Mouse (Mus musculus): Measurements from ENCODE around the gene Ankzf1.
A peak's percentile ranks its signal among the peaks of the same experiment; 100 is the strongest.

The Ankzf1 gene

DNA sequence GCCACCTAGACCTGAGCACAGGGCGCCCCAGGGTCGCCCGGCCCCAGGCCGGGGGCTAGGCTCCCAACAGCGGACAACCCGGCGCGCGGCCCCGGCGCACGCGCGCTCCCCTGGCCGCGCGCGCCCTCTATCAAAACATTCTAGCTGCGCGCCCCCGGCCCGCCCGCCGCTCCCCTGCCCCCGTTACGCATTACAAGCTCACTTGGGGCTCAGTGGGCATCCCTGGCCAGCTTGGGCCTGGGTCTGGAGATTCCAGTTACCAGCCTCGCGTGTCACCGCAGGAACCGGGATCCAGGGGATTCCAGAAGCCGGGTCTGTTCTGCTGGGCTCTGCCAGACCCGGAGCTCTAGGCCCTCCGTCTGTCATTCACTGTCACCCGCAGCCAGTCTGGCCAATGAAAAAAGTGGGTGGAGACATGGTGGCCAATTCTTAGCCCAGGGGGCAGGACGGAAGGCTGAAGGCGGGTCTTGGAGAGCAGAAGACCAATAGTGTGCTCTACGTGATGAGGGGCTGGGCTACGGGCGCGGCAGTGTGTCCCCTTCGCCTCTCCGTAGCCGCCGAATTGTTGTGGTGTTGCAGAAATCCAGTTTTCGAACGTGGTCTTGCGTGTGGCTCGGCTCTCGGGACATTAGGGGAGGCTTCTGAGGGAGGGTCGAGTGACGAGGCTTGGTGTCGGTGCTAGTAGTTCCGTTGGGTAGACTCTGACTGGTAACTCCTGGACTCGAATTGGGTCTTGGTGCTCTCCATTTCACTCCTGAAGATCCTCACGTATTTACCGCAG, at the start of gene Ankzf1, which contains the start of gene Atg9a:
TSS of gene Ankzf1 (plus strand) at position 530 of the 781 bp plus-strand sequence.
TSS of gene Atg9a (minus strand) at position 575 of the 781 bp plus-strand sequence.
- DNase-seq, result peak; percentile 98

- peak; percentile 94 for DNase-seq
These were observed 49.4 kb upstream of the Ankzf1 start, which contains the start of the genes Cnppd1 and Retreg2 for GRCm38 (mm10) chr1:75142301-75143261. TSS of gene Cnppd1 (minus strand) at chr1:75142711. TSS of gene Retreg2 (plus strand) at chr1:75142778.

GRCm38 (mm10) chr1:75145589-75145988, 46.4 kb upstream of the Ankzf1 start:
- DNase-seq, result no peak

- DNase-seq, result no peak
These were observed 44.4 kb upstream of the Ankzf1 start for GRCm38 (mm10) chr1:75147411-75148135.

- no peak for DNase-seq
These were observed 43.2 kb upstream of the Ankzf1 start for GRCm38 (mm10) chr1:75148727-75149126.

DNA sequence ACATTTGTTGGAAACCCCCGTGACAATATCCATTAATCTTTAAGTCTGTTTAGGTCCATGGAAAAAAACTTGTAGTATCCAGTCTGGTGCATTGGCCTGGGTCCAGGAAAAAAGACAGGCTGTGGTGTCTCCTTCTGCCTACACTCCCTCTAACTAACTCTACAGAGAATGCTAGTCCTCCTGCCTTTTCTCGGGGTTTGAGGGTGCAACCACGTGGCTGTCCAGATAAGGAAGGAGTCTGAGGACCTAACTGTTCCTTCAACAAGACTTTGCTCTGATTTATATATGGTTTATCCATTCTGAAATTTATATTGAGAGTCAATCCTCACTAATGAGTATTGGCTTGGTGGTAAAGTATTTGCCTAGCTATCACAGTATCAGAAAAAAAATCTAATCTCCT, 36.1 kb upstream of the Ankzf1 start:
- no peak for DNase-seq

DNA sequence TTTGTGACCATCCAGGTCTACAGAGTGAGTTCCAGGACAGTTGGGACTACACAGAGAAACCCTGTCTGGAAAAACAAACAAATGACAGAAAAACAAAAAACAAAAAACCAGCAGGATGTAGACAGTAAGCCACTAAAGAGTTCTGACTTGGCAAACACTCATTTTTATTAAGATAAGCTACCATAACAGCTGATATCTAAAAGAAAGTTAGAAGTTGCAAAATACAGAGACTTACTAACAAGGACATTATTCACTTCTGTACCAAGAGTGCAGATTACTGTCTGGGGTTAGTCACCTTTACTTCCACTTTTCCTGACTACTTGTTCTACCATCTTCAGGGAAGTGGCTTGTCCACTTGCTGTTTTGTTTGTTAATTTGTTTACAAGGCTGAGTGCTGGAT, 33.0 kb upstream of the Ankzf1 start:
- DNase-seq, result no peak

DNA sequence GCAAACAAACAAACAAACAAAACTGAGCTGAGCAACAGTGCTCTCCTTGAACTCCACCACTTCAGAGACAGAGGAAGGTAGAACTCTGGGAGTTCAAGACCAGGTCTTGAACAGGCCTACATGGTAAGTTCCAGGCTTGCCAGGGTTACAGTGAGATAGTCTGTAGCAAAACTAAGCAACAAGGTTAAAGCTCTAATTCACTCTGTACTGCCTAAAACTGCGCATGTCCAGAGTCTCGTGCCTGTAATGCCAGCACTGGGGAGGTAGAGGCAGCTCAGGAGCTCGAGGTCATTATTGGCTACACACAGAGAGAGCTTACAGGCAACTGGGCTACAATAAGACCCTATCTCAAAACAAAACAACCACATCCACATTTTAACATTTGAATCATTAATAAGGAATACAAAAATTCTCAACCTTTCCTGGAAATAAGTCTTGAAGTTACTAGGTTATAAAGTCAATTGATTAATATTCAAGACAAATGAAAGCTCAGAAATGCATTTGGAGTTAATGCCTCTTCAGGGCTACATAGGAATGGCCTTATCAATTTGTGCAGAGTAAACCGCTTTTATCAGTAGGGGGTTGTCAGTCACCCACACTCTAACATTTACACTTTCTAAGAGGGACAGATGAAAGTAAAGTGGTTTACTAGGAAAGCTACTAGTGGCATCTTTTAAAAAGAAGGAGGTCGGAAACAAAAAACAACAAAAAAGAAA, 32.3 kb upstream of the Ankzf1 start:
- no peak for DNase-seq

GRCm38 (mm10) chr1:75160256-75160617, 31.7 kb upstream of the Ankzf1 start:
- DNase-seq, result no peak

DNA sequence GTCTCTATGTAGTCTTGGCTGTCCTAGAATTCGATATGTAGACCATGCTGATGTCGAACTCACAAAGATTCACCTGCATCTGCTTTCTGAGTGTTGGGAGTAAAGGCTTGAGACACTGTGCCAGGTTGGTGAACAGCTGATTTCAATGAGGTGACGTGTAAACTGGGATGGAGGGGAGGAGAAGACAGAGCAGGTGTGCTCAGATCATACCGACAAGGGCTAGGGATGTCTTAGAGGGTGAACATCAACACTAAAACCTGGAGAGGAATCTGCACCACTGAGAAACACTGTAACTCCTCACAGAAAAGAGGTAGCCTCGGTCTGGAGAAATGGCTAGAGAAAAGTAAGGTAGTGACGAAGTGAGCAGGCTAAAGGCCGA, 23.9 kb upstream of the Ankzf1 start:
- no peak for DNase-seq

DNA sequence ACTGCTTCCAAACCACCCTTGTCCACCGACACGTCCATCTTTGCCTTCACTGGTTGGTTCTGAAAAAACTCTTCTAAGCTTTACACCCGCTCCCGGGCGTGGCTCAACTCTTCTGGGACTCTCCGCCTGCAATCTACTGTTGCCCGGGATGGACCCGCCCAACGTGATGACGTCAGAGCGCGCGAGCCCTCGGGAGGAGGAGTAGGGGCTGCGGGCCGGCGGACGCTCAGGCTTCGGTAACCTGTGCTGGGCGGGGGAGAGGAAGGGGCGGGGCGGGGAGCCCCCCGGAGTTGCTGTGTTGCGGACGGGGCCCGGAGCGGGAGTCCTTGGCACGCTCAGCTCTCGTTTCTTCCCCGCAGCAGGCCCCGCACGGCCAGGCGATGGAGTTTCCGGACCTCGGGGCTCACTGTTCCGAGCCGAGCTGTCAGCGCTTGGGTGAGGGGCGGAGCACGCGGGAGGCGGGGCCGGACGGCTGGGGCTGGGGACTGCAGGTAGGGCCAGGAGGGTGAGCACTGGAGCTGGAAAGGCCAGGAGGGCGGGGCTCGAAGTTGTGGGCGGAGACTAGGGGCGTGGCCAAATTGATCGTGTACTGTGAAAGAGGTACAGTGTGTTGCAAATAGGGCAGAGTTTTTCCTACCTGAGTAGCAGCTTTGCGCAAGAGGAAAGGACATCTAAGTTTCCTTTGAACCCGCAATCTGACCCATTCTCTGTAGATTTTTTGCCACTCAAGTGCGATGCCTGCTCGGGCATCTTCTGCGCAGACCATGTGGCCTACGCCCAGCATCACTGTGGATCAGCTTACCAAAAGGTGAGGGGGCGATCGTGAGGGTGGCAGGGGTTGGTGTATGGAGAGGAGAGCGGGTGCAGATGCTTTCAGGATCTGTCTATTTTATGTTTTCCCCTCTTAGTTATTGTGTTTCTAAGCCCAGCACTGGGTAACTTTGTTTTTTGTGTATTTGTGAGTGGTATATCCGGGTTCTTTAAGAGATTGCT, 23.2 kb upstream of the Ankzf1 start, which contains the start of gene Zfand2b:
TSS of gene Zfand2b (plus strand) at position 175 of the 993 bp plus-strand sequence.
- peak; percentile 97 for DNase-seq

- peak; percentile 25 for DNase-seq
These were observed 12.4 kb upstream of the Ankzf1 start for GRCm38 (mm10) chr1:75179334-75180104.

GRCm38 (mm10) chr1:75180105-75180590, 11.8 kb upstream of the Ankzf1 start, which contains the start of gene Abcb6:
TSS of gene Abcb6 (minus strand) at chr1:75180392.
- DNase-seq, result peak; percentile 95

GRCm38 (mm10) chr1:75180741-75181140, 11.2 kb upstream of the Ankzf1 start:
- no peak for DNase-seq

DNA sequence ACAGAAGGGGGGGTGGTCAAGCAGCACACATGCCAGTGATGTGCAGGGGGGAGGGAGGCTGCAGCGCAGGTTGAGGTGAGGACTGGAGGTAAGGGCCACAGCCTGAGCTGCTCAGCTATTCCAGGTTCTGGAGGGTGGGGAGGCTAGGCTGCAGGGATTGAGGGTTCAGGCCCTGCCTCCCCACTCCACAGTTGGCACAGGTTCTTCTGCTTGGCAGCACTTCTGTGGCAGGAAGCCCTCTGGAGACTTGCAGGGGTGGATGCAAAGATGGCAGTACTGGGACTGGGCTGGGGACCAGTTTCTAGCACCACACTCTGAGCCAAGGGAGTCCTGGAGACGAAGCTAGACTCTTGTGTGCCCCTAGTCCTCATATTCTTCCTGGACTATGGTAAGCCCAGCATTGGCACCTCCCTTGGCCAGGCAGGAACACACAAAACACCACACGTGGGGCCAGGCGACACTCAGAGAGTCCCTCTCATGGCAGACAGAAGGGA, 10.5 kb upstream of the Ankzf1 start:
- no peak for DNase-seq

DNA sequence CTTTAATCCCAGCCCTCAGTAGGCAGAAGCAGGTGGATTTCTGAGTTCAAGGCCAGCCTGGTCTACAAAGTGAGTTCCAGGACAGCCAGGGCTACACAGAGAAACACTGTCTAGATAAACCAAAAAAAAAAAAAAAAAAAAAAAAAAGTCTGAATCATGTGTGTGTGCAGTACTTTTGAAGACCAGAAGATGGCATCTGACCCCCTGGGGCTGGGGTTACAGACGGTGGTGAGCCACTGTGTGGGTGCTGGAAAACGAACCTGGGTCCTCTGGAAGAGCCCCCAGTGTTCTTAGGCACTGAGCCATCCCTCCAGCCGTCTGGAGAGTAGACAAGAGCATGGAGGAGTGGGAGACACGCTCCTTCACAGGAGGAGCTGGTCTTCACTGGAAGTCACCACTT, 9.8 kb upstream of the Ankzf1 start:
- no peak for DNase-seq

- DNase-seq, result no peak
These were observed 6.5 kb upstream of the Ankzf1 start for GRCm38 (mm10) chr1:75185495-75185894.

GRCm38 (mm10) chr1:75187126-75187525, 4.8 kb upstream of the Ankzf1 start:
- DNase-seq, result no peak

- DNase-seq, result no peak
These were observed 4.0 kb upstream of the Ankzf1 start for GRCm38 (mm10) chr1:75187914-75188483.
